Mouse (Mus musculus): ENCODE results near the gene Snrnp40. TPM values are rescaled to one million over a fixed set of nuclear protein-coding genes. Genes with fewer than 3 reads are reported as not detected.
A peak's percentile ranks its signal among the peaks of the same experiment; 100 is the strongest.

Gene Snrnp40
- total RNA-seq (2014; rRNA removed), result 10.8 and 11.5 TPM in 2 replicates
- polyA plus RNA-seq (2012; rRNA removed), result 9.1 and 10.5 TPM in 2 replicates

- Histone ChIP-seq H3K27me3 (ENCODE audit: control insufficient read depth, insufficient read depth, low read length) (no peaks in the 10 kb centered on the region), H3K4me3 (ENCODE audit: insufficient read depth, low read depth, low read length) (peak within 1 kb of the TSS; percentile 94), H3K27ac (replicated peaks; ENCODE audit: insufficient read depth, low read depth, low read length) (peak within 1 kb of the TSS; percentile 40), H3K9ac (ENCODE audit: low read depth, low read length) (peak within 1 kb of the TSS; percentile 82), H3K79me2 (ENCODE audit: control insufficient read depth, insufficient read depth, low read length) (peaks cover 6% of the 10 kb centered on the region; the same call in 1 of the 2 replicates), H3K4me1 (ENCODE audit: control insufficient read depth, insufficient read depth, low read length) (peaks cover 8% of the 10 kb centered on the region; the same call in 1 of the 2 replicates), H3K36me3 (ENCODE audit: control insufficient read depth, insufficient read depth, low read length) (peaks cover 3% of the 10 kb centered on the region; the same call in 1 of the 2 replicates)
- no peak for TF ChIP-seq CTCF (IDR thresholded peaks at IDR 0.05; ENCODE audit: low read depth, low read length)
- peak; percentile 72 for TF ChIP-seq POLR2A (IDR thresholded peaks at IDR 0.05; ENCODE audit: extremely low read depth, insufficient read depth, low read length)
- WGBS, result under 1% methylated on average over 49 of the region's 49 CpGs
- peak; percentile 96 for DNase-seq (ENCODE audit: extremely low read depth, low read depth, low spot score)
These were observed at the start of gene Snrnp40, which contains the start of gene Zcchc17 for GRCm38 (mm10) chr4:130359486-130360237. Gene Snrnp40, plus strand, starts transcription at chr4:130360132. Gene Zcchc17, minus strand, starts transcription at chr4:130359943.

DNA sequence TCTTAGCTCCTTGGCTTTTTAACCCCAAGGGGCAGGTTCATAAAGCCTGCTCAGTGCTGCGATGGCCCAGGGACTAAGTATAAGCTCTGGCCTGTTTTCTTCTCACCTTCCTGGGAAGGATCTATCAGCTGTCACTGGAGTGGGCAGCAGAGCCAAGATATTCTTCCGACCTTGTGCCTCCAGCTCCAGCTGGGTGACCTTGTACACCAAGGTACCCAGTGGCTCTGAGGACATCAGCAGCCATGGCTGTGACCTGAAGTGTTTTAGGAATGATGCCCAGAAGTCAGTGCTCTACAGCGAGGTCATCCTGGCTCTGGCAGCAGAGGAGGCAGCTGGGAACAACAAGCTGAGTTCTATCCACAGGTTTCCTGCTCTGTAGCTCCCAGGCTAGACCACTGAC, 47.4 kb upstream of the Snrnp40 start:
- Histone ChIP-seq H3K27me3 (ENCODE audit: control insufficient read depth, insufficient read depth, low read length) (peaks cover 7% of the 10 kb centered on the region; the same call in 1 of the 2 replicates), H3K27ac (replicated peaks; ENCODE audit: insufficient read depth, low read depth, low read length) (no peak overlapping the region), H3K79me2 (ENCODE audit: control insufficient read depth, insufficient read depth, low read length) (no peaks in the 10 kb centered on the region), H3K4me1 (ENCODE audit: control insufficient read depth, insufficient read depth, low read length) (no peaks in the 10 kb centered on the region; the same call in 1 of the 2 replicates), H3K4me3 (ENCODE audit: insufficient read depth, low read depth, low read length) (no peak overlapping the region), H3K9ac (ENCODE audit: low read depth, low read length) (no peak overlapping the region), H3K36me3 (ENCODE audit: control insufficient read depth, insufficient read depth, low read length) (no peaks in the 10 kb centered on the region)
- DNase-seq (ENCODE audit: extremely low read depth, low read depth, low spot score), result no peak
- 76% methylated on average over 3 of the region's 3 CpGs for WGBS
- TF ChIP-seq POLR2A (IDR thresholded peaks at IDR 0.05; ENCODE audit: extremely low read depth, insufficient read depth, low read length), result no peak
- no peak for TF ChIP-seq CTCF (IDR thresholded peaks at IDR 0.05; ENCODE audit: low read depth, low read length)

DNA sequence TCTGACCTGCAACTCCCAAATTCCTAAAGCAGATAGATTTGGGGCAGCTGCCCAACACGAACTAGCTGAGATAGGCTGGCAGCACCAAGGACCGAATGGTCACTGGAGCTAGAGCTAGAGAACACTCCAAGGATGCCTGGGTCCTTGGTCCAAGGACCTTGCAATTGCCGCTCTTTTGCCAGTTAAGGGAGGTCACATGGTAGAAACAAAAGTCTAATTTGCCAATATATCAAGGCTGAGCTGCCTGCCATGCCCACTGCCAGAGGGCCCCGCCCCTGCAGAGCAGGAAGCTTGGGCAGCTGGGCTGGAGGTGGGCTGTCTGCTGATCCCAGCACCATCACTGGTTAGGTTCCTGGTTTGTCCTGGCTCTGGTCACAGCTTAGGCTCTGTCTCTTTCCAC, 46.4 kb upstream of the Snrnp40 start:
- DNase-seq (ENCODE audit: extremely low read depth, low read depth, low spot score), result no peak
- TF ChIP-seq CTCF (IDR thresholded peaks at IDR 0.05; ENCODE audit: low read depth, low read length) (no peak), POLR2A (IDR thresholded peaks at IDR 0.05; ENCODE audit: extremely low read depth, insufficient read depth, low read length) (no peak)

GRCm38 (mm10) chr4:130315771-130316527, 44.0 kb upstream of the Snrnp40 start:
- Histone ChIP-seq H3K79me2 (ENCODE audit: control insufficient read depth, insufficient read depth, low read length) (no peaks in the 10 kb centered on the region), H3K4me1 (ENCODE audit: control insufficient read depth, insufficient read depth, low read length) (no peaks in the 10 kb centered on the region), H3K9ac (ENCODE audit: low read depth, low read length) (no peak overlapping the region), H3K27ac (replicated peaks; ENCODE audit: insufficient read depth, low read depth, low read length) (no peak overlapping the region), H3K36me3 (ENCODE audit: control insufficient read depth, insufficient read depth, low read length) (no peaks in the 10 kb centered on the region), H3K4me3 (ENCODE audit: insufficient read depth, low read depth, low read length) (no peak overlapping the region), H3K27me3 (ENCODE audit: control insufficient read depth, insufficient read depth, low read length) (no peaks in the 10 kb centered on the region)
- WGBS, result 84% methylated on average over 13 of the region's 13 CpGs
- no peak for DNase-seq (ENCODE audit: extremely low read depth, low read depth, low spot score)
- TF ChIP-seq CTCF (IDR thresholded peaks at IDR 0.05; ENCODE audit: low read depth, low read length) (no peak), POLR2A (IDR thresholded peaks at IDR 0.05; ENCODE audit: extremely low read depth, insufficient read depth, low read length) (no peak)

More for the DNA sequence above, 46.4 kb upstream of the Snrnp40 start:
- no peaks in the 10 kb centered on the region for H3K79me2 ChIP-seq (ENCODE audit: control insufficient read depth, insufficient read depth, low read length)
- H3K27ac ChIP-seq (replicated peaks; ENCODE audit: insufficient read depth, low read depth, low read length), result no peak overlapping the region
- no peak overlapping the region for H3K9ac ChIP-seq (ENCODE audit: low read depth, low read length)
- WGBS, result 89% methylated on average over 4 of the region's 4 CpGs
- no peak overlapping the region for H3K4me3 ChIP-seq (ENCODE audit: insufficient read depth, low read depth, low read length)
- no peaks in the 10 kb centered on the region for H3K4me1 ChIP-seq (ENCODE audit: control insufficient read depth, insufficient read depth, low read length)
- no peaks in the 10 kb centered on the region for H3K36me3 ChIP-seq (ENCODE audit: control insufficient read depth, insufficient read depth, low read length)
- H3K27me3 ChIP-seq (ENCODE audit: control insufficient read depth, insufficient read depth, low read length), result peaks cover 4% of the 10 kb centered on the region; the same call in 1 of the 2 replicates

GRCm38 (mm10) chr4:130316691-130317090, 43.2 kb upstream of the Snrnp40 start:
- Histone ChIP-seq H3K4me3 (ENCODE audit: insufficient read depth, low read depth, low read length) (no peak overlapping the region), H3K36me3 (ENCODE audit: control insufficient read depth, insufficient read depth, low read length) (no peaks in the 10 kb centered on the region), H3K27ac (replicated peaks; ENCODE audit: insufficient read depth, low read depth, low read length) (no peak overlapping the region), H3K79me2 (ENCODE audit: control insufficient read depth, insufficient read depth, low read length) (no peaks in the 10 kb centered on the region), H3K27me3 (ENCODE audit: control insufficient read depth, insufficient read depth, low read length) (no peaks in the 10 kb centered on the region), H3K9ac (ENCODE audit: low read depth, low read length) (no peak overlapping the region), H3K4me1 (ENCODE audit: control insufficient read depth, insufficient read depth, low read length) (no peaks in the 10 kb centered on the region)
- DNase-seq (ENCODE audit: extremely low read depth, low read depth, low spot score), result no peak
- WGBS, result 81% methylated on average over 10 of the region's 10 CpGs
- TF ChIP-seq POLR2A (IDR thresholded peaks at IDR 0.05; ENCODE audit: extremely low read depth, insufficient read depth, low read length), result no peak
- no peak for TF ChIP-seq CTCF (IDR thresholded peaks at IDR 0.05; ENCODE audit: low read depth, low read length)
